Mouse (Mus musculus) kidney, embryonic 15.5 days (tissue): ENCODE data around the gene Ces1f. TPM values are rescaled to one million over a fixed set of nuclear protein-coding genes. Genes with fewer than 3 reads are reported as not detected.

Experiments
- polyA plus RNA-seq: library from polyadenylated mRNA; unstranded; fragments of >200 nt; fragmentation: Nextera tagmentation; extraction: Ambion mirVana; gene quantifications from 2 replicates; pipeline ENCODE4 v1.2.1, GENCODE M21; 2015

The Ces1f gene
- polyA plus RNA-seq, 1 experiment from 2014 or later, result not detected

Other genes with a start within 250 kb of the Ces1f start
- not detected in 2 replicates for gene Ces1a, start 231.6 kb downstream of the Ces1f start, polyA plus RNA-seq
- gene Ces1b, start 199.7 kb downstream of the Ces1f start, polyA plus RNA-seq, result not detected in 2 replicates
- gene Ces1c, start 148.5 kb downstream of the Ces1f start, polyA plus RNA-seq, result 0.08 and 0.23 TPM in 2 replicates
- 0.36 and 0.48 TPM in 2 replicates for gene Ces1d, start 81.9 kb downstream of the Ces1f start, polyA plus RNA-seq
- gene Ces1e, start 50.1 kb downstream of the Ces1f start, polyA plus RNA-seq, result 0.14 and 0.17 TPM in 2 replicates
- gene Ces1g, start 57.6 kb upstream of the Ces1f start, polyA plus RNA-seq, result not detected in 2 replicates
- not detected in 2 replicates for gene Ces1h, start 100.0 kb upstream of the Ces1f start, polyA plus RNA-seq